Mouse (Mus musculus) liver, embryonic 13.5 days (tissue): ENCODE data around the gene Khdrbs1. TPM values are rescaled to one million over a fixed set of nuclear protein-coding genes. Genes with fewer than 3 reads are reported as not detected.
A peak's percentile ranks its signal among the peaks of the same experiment; 100 is the strongest.
"Not testable (repeated sequence)": the region's sequence is repeated elsewhere in the genome, so short reads cannot be mapped to it uniquely, and the experiment has no call there.

ENCODE experiments used
- ATAC-seq: fragments of 200-750 bp; cut with Nextera tagmentation; 2 replicates; pipeline ENCODE4 v1.8.0; 2017; ENCODE audit warnings: low read depth, mild to moderate bottlenecking, moderate number of reproducible peaks, moderate library complexity
- DNase-seq: peaks from one replicate; pipeline ENCODE4 v3.0.0; 2022
- H3K27ac ChIP-seq: fragments of 300-500 bp; sonication (generic); 2 replicates; pipeline ENCODE4 v1.5.1; 2015; ENCODE audit warnings: moderate library complexity, mild to moderate bottlenecking, inconsistent platforms
- H3K27me3 ChIP-seq: fragments of 300-500 bp; sonication (generic); 2 replicates; pipeline ENCODE4 v1.6.1; 2015; ENCODE audit warnings: mild to moderate bottlenecking, inconsistent platforms
- H3K36me3 ChIP-seq: fragments of 300-500 bp; sonication (generic); 2 replicates; pipeline ENCODE4 v1.6.1; 2015; ENCODE audit warnings: mild to moderate bottlenecking, inconsistent platforms
- H3K4me1 ChIP-seq: fragments of 300-500 bp; sonication (generic); replicated peaks from 2 replicates; pipeline ENCODE4 v1.6.1; 2015; ENCODE audit warnings: inconsistent platforms
- H3K4me2 ChIP-seq: fragments of 300-500 bp; sonication (generic); 2 replicates; pipeline ENCODE4 v1.6.1; 2015; ENCODE audit warnings: inconsistent platforms, mild to moderate bottlenecking, moderate library complexity
- H3K4me3 ChIP-seq: fragments of 300-500 bp; sonication (generic); replicated peaks from 2 replicates; pipeline ENCODE4 v1.5.1; 2015; ENCODE audit warnings: mild to moderate bottlenecking, inconsistent platforms
- H3K9ac ChIP-seq: fragments of 300-500 bp; sonication (generic); 2 replicates; pipeline ENCODE4 v1.6.1; 2015; ENCODE audit warnings: mild to moderate bottlenecking, inconsistent platforms
- H3K9me3 ChIP-seq: fragments of 300-500 bp; sonication (generic); replicated peaks from 2 replicates; pipeline ENCODE4 v1.6.1; 2016; ENCODE audit warnings: inconsistent platforms
- WGBS: fragments of 180-500 bp; shearing (Covaris S2); methylation state at CpG from one replicate; pipeline ENCODE4 v1.1.7; 2015; ENCODE audit not compliant: insufficient replicate concordance; 5-methylcytosine and 5-hydroxymethylcytosine counted together
- polyA plus RNA-seq: library from polyadenylated mRNA; unstranded; fragments of >200 nt; fragmentation: Nextera tagmentation; extraction: Ambion mirVana; gene quantifications from 2 replicates; pipeline ENCODE4 v1.2.1, GENCODE M21; 2015

Khdrbs1 gene
- polyA plus RNA-seq, 1 experiment from 2014 or later: 37.6 TPM

- H3K4me2 ChIP-seq: peak overlapping the region; percentile 91
- no peaks in the 10 kb centered on the region for H3K36me3 ChIP-seq
- WGBS: 56% methylated on average over 2 of the region's 2 CpGs
- H3K27ac ChIP-seq: peak overlapping the region; percentile 94
- DNase-seq: no peak
- H3K4me1 ChIP-seq: peaks cover 34% of the 10 kb centered on the region
- no peak for ATAC-seq
- H3K9ac ChIP-seq: peak overlapping the region; percentile 99
- H3K9me3 ChIP-seq: no peaks in the 10 kb centered on the region
- peak overlapping the region; percentile 100 for H3K4me3 ChIP-seq
- H3K27me3 ChIP-seq: no peaks in the 10 kb centered on the region
Observed at GRCm38 (mm10) chr4:129743494-129743893, 1.4 kb upstream of the Khdrbs1 start.

DNA sequence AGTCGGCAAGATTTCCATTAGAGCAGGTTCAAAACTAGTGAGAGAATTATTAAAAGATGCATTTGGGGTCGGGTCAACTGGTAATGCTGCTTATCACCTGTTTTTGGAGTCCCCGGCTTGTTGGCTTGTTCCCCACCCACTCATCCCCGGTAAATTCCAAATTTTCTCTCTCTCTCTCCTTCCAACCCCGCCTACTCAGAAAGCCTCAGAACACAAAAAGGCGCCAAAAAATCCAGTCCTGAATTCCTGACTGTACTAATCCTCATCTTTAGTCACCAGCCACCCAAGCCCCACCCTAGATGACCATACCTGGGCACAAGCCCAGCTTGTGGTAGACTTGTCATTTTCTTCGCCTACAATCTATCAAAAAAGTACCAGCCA is 897 bp upstream of the Khdrbs1 start:
- Histone ChIP-seq H3K9me3 (no peaks in the 10 kb centered on the region), H3K27ac (peak overlapping the region; percentile 94), H3K9ac (peak overlapping the region; percentile 99), H3K4me1 (peaks cover 37% of the 10 kb centered on the region), H3K36me3 (peaks cover 2% of the 10 kb centered on the region; the same call in 1 of the 2 replicates), H3K4me3 (peak overlapping the region; percentile 100), H3K27me3 (no peaks in the 10 kb centered on the region), H3K4me2 (peak overlapping the region; percentile 91)
- ATAC-seq (no peak), DNase-seq (no peak)
- WGBS: 12% methylated on average over 7 of the region's 7 CpGs

DNA sequence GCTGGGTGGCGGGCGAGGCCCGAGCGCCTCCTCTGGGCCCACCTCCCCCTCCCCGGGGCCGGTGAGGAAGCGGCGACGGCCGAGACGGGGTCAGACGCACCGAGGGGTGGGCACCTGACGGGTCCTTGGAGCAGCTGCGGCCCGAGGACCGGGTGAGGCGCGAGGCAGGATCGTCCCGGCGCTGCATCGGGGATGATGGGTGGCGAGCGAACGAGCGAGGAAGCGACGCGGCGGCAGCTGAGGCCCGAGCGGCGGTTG is 200 bp downstream of the Khdrbs1 start:
- H3K4me2 ChIP-seq: peak overlapping the region; percentile 91
- H3K27me3 ChIP-seq: no peaks in the 10 kb centered on the region
- DNase-seq (no peak), ATAC-seq (peak; percentile 35)
- H3K4me1 ChIP-seq: peaks cover 44% of the 10 kb centered on the region
- peak overlapping the region; percentile 94 for H3K27ac ChIP-seq
- under 1% methylated on average over 32 of the region's 34 CpGs for WGBS
- H3K36me3 ChIP-seq: peaks cover 3% of the 10 kb centered on the region; the same call in 1 of the 2 replicates
- no peaks in the 10 kb centered on the region for H3K9me3 ChIP-seq
- peak overlapping the region; percentile 99 for H3K9ac ChIP-seq
- H3K4me3 ChIP-seq: peak overlapping the region; percentile 100

GRCm38 (mm10) chr4:129741251-129741973 is 691 bp downstream of the Khdrbs1 start:
- H3K9ac ChIP-seq: peak overlapping the region; percentile 99
- H3K36me3 ChIP-seq: peaks cover 3% of the 10 kb centered on the region; the same call in 1 of the 2 replicates
- H3K4me1 ChIP-seq: peaks cover 49% of the 10 kb centered on the region
- peak; percentile 21 for ATAC-seq
- H3K9me3 ChIP-seq: no peaks in the 10 kb centered on the region
- H3K27me3 ChIP-seq: no peaks in the 10 kb centered on the region
- peak overlapping the region; percentile 91 for H3K4me2 ChIP-seq
- H3K27ac ChIP-seq: peak overlapping the region; percentile 94
- peak overlapping the region; percentile 100 for H3K4me3 ChIP-seq
- under 1% methylated on average over 62 of the region's 62 CpGs for WGBS
- peak; percentile 38 for DNase-seq

GRCm38 (mm10) chr4:129739111-129739645 is 2.9 kb downstream of the Khdrbs1 start:
- peak overlapping the region; percentile 91; the same call in 1 of the 2 replicates for H3K4me2 ChIP-seq
- WGBS: 67% methylated on average over 4 of the region's 4 CpGs

GRCm38 (mm10) chr4:129736173-129736572 is 5.9 kb downstream of the Khdrbs1 start:
- no peak overlapping the region for H3K4me2 ChIP-seq
- peaks cover 6% of the 10 kb centered on the region for H3K36me3 ChIP-seq
- no peak for ATAC-seq
- H3K9ac ChIP-seq: no peak overlapping the region
- 83% methylated on average over 1 of the region's 1 CpGs for WGBS
- H3K4me1 ChIP-seq: peaks cover 75% of the 10 kb centered on the region
- no peaks in the 10 kb centered on the region for H3K9me3 ChIP-seq
- no peaks in the 10 kb centered on the region for H3K27me3 ChIP-seq
- H3K4me3 ChIP-seq: no peak overlapping the region
- DNase-seq: no peak
- no peak overlapping the region for H3K27ac ChIP-seq

More at GRCm38 (mm10) chr4:129739111-129739645, 2.9 kb downstream of the Khdrbs1 start:
- peaks cover 6% of the 10 kb centered on the region for H3K36me3 ChIP-seq
- H3K9ac ChIP-seq: no peak overlapping the region
- no peak overlapping the region for H3K27ac ChIP-seq
- no peaks in the 10 kb centered on the region for H3K9me3 ChIP-seq
- no peak overlapping the region for H3K4me3 ChIP-seq
- ATAC-seq (no peak), DNase-seq (no peak)
- H3K27me3 ChIP-seq: no peaks in the 10 kb centered on the region
- H3K4me1 ChIP-seq: peaks cover 63% of the 10 kb centered on the region

- WGBS: 85% methylated on average over 4 of the region's 4 CpGs
- H3K27ac ChIP-seq, H3K9ac ChIP-seq, DNase-seq, H3K27me3 ChIP-seq, H3K9me3 ChIP-seq, ATAC-seq, H3K36me3 ChIP-seq, H3K4me3 ChIP-seq, H3K4me2 ChIP-seq: not testable (repeated sequence)
- H3K4me1 ChIP-seq: peaks cover 75% of the 10 kb centered on the region
Observed at GRCm38 (mm10) chr4:129735485-129735884, 6.6 kb downstream of the Khdrbs1 start.

GRCm38 (mm10) chr4:129731423-129731822 is 10.7 kb downstream of the Khdrbs1 start:
- Histone ChIP-seq H3K4me2 (no peak overlapping the region), H3K4me3 (no peak overlapping the region), H3K27ac (no peak overlapping the region), H3K9me3 (no peaks in the 10 kb centered on the region), H3K27me3 (no peaks in the 10 kb centered on the region), H3K36me3 (peaks cover 31% of the 10 kb centered on the region), H3K9ac (no peak overlapping the region), H3K4me1 (peaks cover 47% of the 10 kb centered on the region)
- no peak for DNase-seq
- ATAC-seq: no peak
- WGBS: 38% methylated on average over 5 of the region's 5 CpGs

- H3K9ac ChIP-seq: no peak overlapping the region
- no peaks in the 10 kb centered on the region for H3K27me3 ChIP-seq
- no peak overlapping the region for H3K27ac ChIP-seq
- 92% methylated on average over 9 of the region's 9 CpGs for WGBS
- H3K4me3 ChIP-seq: no peak overlapping the region
- peaks cover 82% of the 10 kb centered on the region for H3K36me3 ChIP-seq
- DNase-seq: no peak
- H3K9me3 ChIP-seq: no peaks in the 10 kb centered on the region
- no peak for ATAC-seq
- no peak overlapping the region for H3K4me2 ChIP-seq
- H3K4me1 ChIP-seq: no peaks in the 10 kb centered on the region
Observed at GRCm38 (mm10) chr4:129716310-129716709, 25.8 kb downstream of the Khdrbs1 start.

DNA sequence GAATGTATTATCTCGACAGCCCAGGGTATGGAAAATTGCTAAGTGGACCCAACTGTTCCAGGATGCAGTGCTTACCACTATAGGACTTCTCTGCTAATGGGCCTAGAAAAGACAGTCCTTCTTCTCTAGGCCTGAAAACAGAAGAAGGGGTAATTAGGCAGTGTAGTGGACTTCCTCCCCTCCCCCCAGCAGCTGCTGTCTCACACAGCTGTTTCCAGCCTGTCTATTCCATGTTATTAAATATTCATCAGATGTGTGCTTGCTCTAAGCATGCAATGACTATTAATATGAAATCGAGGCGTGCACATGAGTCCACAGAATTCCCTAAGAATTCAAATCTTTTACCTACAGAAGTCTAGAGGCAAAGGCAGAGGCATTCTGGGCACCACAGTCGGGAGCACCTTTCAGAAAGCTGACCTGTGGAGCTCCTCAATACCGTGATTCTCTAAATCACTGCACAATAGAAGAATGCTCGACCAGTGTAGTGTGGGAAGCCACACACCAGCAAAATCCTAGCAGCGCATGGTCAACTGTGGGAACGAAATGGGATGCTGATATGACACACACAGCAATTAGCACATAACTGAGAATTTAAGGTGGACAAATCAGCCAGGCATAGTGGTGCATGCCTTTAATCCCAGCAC is 32.5 kb downstream of the Khdrbs1 start:
- no peaks in the 10 kb centered on the region for H3K9me3 ChIP-seq
- DNase-seq: no peak
- no peaks in the 10 kb centered on the region for H3K27me3 ChIP-seq
- H3K36me3 ChIP-seq: peaks cover 92% of the 10 kb centered on the region
- ATAC-seq: no peak
- H3K27ac ChIP-seq: no peak overlapping the region
- H3K9ac ChIP-seq: no peak overlapping the region
- H3K4me3 ChIP-seq: no peak overlapping the region
- H3K4me1 ChIP-seq: no peaks in the 10 kb centered on the region
- WGBS: 81% methylated on average over 8 of the region's 8 CpGs
- no peak overlapping the region for H3K4me2 ChIP-seq

GRCm38 (mm10) chr4:129706750-129707149 is 35.4 kb downstream of the Khdrbs1 start:
- 74% methylated on average over 3 of the region's 3 CpGs for WGBS
- H3K36me3 ChIP-seq: peaks cover 93% of the 10 kb centered on the region
- ATAC-seq: no peak
- no peak for DNase-seq
- no peaks in the 10 kb centered on the region for H3K9me3 ChIP-seq
- H3K27me3 ChIP-seq: no peaks in the 10 kb centered on the region
- no peak overlapping the region for H3K27ac ChIP-seq
- no peak overlapping the region for H3K4me2 ChIP-seq
- no peak overlapping the region for H3K9ac ChIP-seq
- peaks cover 3% of the 10 kb centered on the region for H3K4me1 ChIP-seq
- H3K4me3 ChIP-seq: no peak overlapping the region
